Mouse (Mus musculus) myocyte (in vitro differentiated cells): ENCODE measurements at regions not wholly inside any gene's neighbourhood (a gene's known extent, or its start where the extent isn't known, plus 50 kb on each side); places are given as distances from the start of the nearest gene placed in this dataset.

Experiments
- H3K27me3 ChIP-seq: one replicate; pipeline ENCODE4 v1.6.1; 2011; ENCODE audit not compliant: control insufficient read depth, insufficient read depth, insufficient read length
- H3K36me3 ChIP-seq: one replicate; pipeline ENCODE4 v1.6.1; 2011; ENCODE audit not compliant: control insufficient read depth, insufficient read depth
- H3K4me2 ChIP-seq: one replicate; pipeline ENCODE4 v1.6.1; 2011; ENCODE audit warnings: low read depth, control low read depth
- H3K4me3 ChIP-seq: one replicate; pipeline ENCODE4 v1.5.1; 2011; ENCODE audit warnings: mild to moderate bottlenecking, control low read depth, moderate library complexity
- H3K79me2 ChIP-seq: one replicate; pipeline ENCODE4 v1.6.1; 2011; ENCODE audit not compliant: control insufficient read depth, insufficient read depth
- H3ac ChIP-seq: one replicate; pipeline ENCODE4 v1.6.1; 2011; ENCODE audit not compliant: control insufficient read depth, insufficient read length
- E2F4 ChIP-seq: IDR thresholded peaks from one replicate; pipeline ENCODE4 v1.6.1; 2011; ENCODE audit warnings: mild to moderate bottlenecking, control low read depth, moderate library complexity; ENCODE audit not compliant: insufficient read depth
- MYOD1 ChIP-seq, 3 experiments: IDR thresholded peaks; one replicate each; pipeline ENCODE4 v1.6.1; 2011; ENCODE audit warnings: control low read depth in 2 of 3, low read depth in 2 of 3, mild to moderate bottlenecking in 2 of 3, moderate library complexity in 1 of 3; ENCODE audit not compliant: insufficient read length in 2 of 3, control insufficient read depth in 1 of 3
- MYOG ChIP-seq, 3 experiments: IDR thresholded peaks; one replicate each; pipeline ENCODE4 v1.6.1; 2011; ENCODE audit warnings: control low read depth in 2 of 3, low read depth in 2 of 3, mild to moderate bottlenecking in 2 of 3; ENCODE audit not compliant: insufficient read length in 2 of 3, control insufficient read depth in 1 of 3, insufficient read depth in 1 of 3
- REST ChIP-seq: IDR thresholded peaks from one replicate; pipeline ENCODE4 v1.6.1; 2011; ENCODE audit warnings: mild to moderate bottlenecking, control low read depth, moderate library complexity; ENCODE audit not compliant: insufficient read depth, insufficient read length
- TCF12 ChIP-seq: IDR thresholded peaks from one replicate; pipeline ENCODE4 v1.6.1; 2011; ENCODE audit warnings: mild to moderate bottlenecking, control low read depth; ENCODE audit not compliant: poor library complexity, insufficient read depth, severe bottlenecking
- TCF3 ChIP-seq: IDR thresholded peaks from one replicate; pipeline ENCODE4 v1.6.1; 2011; ENCODE audit warnings: low read depth, control low read depth; ENCODE audit not compliant: insufficient read length

DNA sequence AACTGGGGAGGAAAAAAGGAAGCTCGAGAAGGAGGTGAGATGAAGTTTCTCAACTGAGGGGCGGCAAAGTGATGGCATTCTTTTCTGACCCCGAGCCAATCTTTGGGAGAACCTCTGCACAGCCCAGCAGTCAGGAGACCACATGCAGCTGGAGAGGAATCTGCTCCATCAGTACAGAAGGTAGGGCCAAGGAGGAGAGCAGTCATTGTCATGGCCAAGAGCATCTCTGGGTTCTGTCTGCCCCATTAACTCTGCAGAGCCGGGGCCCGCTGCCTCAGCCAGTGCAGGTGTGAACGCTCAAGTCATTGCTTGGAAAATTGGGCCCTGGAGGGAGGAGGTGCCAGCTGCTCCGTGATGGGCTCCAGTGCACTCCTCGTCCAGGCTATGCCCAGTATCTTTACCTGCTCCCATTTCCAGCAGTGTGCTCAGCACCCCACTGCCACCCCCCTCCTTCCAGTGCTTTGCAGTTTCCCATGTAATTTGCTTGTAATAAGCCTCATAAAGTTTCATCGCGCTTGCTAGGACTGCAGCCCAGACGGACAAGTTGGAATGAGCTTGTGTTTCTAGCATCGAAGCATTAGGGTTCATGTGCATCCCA is 162.1 kb downstream of the Brinp2 start:
- TF ChIP-seq MYOD1 (IDR thresholded peaks at IDR 0.05; ENCODE audit: control insufficient read depth in 1 of 3, insufficient read length in 2 of 3, low read depth in 2 of 3) (no peak), TCF12 (no peak), E2F4 (no peak), TCF3 (no peak), MYOG (IDR thresholded peaks at IDR 0.05; ENCODE audit: control insufficient read depth in 1 of 3, insufficient read depth in 1 of 3, insufficient read length in 2 of 3, low read depth in 2 of 3) (no peak), REST (no peak)
- H3K36me3 ChIP-seq = no peaks in the 10 kb centered on the region
- no peaks in the 10 kb centered on the region for H3K79me2 ChIP-seq
- H3K27me3 ChIP-seq = no peaks in the 10 kb centered on the region
- H3K4me2 ChIP-seq = no peak overlapping the region
- H3K4me3 ChIP-seq = no peak overlapping the region
- no peak overlapping the region for H3ac ChIP-seq
